Mouse (Mus musculus): Measurements from ENCODE around the gene Ttc6.

Ttc6 gene

GRCm38 (mm10) chr12:57545371-57546241 is 18.3 kb upstream of the Ttc6 start:
- DNase-seq (ENCODE audit: low spot score in 2 of 2) = no peak

GRCm38 (mm10) chr12:57546415-57547201 is 17.3 kb upstream of the Ttc6 start, which contains the start of gene Foxa1:
Foxa1 (minus strand) TSS chr12:57546916.
- peak in 1 of 2 experiments; percentile 39 for DNase-seq (ENCODE audit: low spot score in 2 of 2)

GRCm38 (mm10) chr12:57547890-57548289 is 16.0 kb upstream of the Ttc6 start:
- no peak for DNase-seq (ENCODE audit: low spot score in 2 of 2)

DNA sequence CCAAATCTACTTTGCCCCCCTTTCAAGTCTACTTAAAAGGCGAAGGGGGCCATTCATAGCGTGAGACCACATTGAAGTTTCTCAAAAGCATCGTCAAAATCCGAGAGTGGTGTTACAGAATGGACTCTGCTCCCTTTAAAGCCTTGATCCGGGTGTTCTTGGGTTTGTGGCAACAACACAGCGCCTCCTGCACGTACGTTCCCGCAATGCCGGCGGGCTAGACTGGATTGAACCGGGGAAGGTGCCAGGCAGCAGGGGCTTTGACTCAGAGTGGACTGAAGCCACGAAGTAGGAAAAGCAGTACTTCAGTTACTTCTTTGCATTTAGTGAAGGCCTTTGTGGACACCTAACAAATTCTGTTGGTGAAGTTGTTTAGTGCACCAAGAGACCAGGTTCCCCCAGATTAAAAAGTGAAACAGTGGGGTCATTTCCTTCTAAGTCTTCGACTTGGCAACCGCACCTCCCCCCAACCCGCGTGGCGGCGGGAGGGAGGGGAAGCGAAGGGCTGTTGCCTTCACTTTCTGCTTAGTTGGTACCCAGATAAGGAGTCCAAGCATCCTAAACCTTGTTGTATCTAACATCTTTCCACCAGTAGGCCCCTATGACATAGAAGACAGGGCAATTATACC is 15.4 kb upstream of the Ttc6 start:
- no peak for DNase-seq (ENCODE audit: low spot score in 2 of 2)

DNA sequence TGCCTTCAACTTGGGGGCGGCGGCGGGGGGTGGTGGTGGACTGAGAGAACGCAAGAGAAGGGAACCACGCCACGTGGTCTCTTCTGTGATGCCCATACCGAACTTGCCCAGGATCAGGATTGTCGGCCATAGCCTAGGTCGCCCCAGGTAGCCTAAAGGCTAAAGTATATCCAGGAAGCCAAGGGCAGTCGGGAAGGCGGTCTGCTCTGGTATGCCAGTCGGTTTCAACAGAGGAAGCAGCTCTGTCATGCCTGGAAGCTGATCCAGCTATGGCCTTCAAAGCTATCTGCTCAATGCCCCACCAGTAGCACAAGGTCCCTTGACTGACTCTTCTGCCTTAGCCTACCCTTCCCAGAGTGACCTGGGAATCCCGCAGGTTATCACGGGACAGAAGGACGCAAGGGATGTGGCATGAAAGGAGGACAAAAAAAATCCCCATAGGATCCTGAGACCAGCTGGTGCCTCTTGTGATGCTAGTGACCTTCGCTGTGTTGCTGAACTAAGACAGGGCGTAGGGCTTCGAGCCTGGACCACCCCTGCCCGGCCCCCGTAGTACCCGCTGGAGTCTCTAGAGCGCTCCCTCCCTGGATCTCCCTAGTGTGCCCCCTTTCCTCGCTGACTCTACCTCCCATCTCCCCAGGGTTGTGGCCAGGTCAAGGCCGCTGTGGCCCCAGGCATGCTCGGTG is 14.8 kb upstream of the Ttc6 start:
- DNase-seq (ENCODE audit: low spot score in 2 of 2) = no peak

DNA sequence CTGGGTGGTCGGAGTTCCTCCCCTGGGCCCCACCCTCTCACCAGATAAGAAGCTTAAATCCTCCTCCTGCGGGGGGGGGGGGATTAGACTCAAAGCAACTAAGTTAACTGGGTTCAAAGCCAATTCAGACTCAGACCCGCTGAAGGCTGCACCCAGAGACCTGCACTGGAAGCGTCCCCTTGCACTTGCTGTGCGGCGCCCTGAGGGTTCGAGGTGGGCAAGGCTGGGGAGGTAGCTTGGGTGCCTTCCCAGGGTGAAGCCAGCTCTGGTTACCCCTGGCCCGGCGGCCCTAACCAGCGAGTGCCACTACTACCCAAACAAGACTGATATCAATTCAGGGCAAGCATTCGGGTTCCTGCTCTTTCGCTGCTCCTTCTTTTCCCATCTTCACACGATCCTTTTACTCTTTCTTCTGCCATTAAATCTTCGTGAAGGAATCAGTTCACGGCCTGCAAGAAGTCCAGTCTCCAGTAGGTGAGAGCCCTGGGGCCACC is 14.2 kb upstream of the Ttc6 start:
- no peak for DNase-seq (ENCODE audit: low spot score in 2 of 2)

GRCm38 (mm10) chr12:57550181-57550808 is 13.6 kb upstream of the Ttc6 start:
- DNase-seq (ENCODE audit: low spot score in 2 of 2) = no peak

DNA sequence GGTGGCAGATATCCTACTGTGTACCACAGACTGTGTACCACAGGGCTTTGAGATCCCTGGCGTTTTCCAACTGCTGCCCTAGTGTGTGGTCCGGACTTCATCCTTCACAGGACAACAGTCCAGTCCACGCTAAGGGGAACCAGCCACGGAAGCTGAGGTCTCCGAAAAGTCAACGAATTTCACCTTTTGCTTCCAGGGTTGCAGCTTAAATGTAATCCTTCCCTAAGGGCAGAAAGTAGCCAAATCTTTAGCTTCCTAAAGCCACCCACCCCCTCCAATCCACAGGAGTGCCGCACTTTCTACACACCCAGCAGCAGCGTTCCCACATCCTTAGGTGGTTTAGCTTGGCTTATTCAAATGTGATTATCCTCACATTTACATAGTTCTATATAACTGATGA is 13.0 kb upstream of the Ttc6 start:
- no peak for DNase-seq (ENCODE audit: low spot score in 2 of 2)

DNA sequence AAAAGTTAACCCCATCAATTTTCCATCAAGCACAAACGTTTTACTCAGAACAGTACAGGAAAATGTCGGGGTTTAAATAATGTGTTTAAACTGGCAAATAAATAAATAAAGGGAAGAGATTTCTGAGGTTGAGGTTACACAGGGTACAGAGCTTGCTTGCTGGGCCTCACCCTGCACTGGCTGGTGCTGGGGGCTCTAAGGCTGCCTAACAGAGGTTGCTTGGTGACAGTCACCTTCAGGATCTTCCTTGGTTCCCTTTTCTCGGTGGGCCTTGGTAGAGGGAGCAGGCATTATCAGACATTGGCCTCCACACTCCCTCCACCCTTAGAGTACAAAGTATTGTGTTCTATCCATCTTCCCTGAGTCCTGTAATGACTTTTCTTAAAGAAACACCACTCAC is 11.6 kb upstream of the Ttc6 start:
- no peak for DNase-seq (ENCODE audit: low spot score in 2 of 2)

DNA sequence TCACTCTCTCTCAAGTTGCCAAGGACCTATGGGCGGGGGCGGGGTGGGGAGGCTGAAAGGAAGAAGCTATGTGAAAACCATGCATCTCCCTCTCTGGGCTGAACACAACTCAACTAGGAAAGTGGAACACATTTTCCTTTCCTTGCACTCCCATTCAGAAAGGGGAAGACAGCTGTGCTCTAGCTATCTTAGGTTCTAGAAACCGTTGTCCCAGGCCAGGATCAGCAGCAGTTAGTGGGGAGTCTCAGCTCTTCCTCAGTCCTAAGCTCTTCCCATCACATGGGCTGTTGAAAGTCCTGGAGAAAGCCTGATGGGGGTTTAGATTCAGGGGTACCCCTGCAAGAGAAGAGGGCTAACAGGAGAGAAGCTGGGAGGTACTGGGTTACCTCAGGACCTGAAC is 9.8 kb upstream of the Ttc6 start:
- DNase-seq (ENCODE audit: low spot score in 2 of 2) = no peak

DNA sequence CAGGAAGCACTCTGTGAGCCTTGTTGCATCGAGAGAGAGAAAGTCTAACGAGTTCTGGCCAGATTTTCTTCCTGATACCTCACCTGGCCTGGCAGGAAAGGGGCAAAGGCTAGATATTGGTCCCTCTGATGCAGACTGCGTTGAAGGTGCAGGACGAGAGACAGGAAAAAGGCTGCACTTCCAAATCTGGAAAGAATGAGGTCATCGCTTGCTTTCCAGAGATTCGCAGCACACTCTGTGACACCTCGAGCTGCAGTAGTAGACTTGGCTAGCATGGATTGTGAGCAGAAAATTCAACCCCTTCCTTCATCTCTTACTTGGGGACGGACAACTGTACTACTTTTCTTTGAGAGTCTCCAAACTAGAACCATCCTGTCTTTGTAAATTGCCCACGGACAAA is 7.9 kb downstream of the Ttc6 start:
- DNase-seq (ENCODE audit: low spot score in 2 of 2) = no peak

GRCm38 (mm10) chr12:57572415-57572814 is 8.5 kb downstream of the Ttc6 start:
- no peak for DNase-seq (ENCODE audit: low spot score in 2 of 2)

DNA sequence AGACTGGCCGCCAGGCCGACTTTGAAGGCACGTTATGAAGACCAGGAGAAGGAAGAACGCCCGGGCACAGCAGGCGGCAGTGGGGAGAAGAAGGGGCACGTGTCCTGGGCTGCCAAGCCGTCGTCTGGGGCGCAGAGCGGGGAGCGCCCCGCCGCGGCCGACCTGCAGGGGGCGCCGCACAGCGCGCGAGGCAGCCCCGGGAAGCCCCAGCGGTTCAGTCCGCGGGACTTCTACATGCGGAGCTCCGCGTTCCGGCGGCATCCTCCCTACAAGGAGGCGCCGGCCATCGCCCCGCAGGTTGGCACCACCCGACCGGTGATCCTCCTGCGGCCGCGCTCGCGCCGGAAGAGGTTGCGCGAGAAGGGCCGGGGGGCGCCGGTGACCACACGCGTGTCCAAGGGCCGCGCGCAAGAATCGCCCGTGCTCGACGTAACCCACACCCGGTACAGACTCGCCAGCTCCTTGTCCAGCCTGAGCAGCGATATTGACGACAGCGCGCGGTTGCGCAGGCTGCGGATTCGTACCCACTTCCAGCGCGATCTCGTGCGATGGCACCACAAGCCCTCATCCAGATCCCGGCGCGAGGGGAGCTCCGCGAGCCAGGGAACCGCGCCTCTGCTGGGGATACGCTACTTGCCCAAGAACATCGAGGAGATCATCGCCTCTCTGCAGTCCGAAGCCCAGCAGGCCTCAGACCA is 12.2 kb downstream of the Ttc6 start:
- no peak for DNase-seq (ENCODE audit: low spot score in 2 of 2)

DNA sequence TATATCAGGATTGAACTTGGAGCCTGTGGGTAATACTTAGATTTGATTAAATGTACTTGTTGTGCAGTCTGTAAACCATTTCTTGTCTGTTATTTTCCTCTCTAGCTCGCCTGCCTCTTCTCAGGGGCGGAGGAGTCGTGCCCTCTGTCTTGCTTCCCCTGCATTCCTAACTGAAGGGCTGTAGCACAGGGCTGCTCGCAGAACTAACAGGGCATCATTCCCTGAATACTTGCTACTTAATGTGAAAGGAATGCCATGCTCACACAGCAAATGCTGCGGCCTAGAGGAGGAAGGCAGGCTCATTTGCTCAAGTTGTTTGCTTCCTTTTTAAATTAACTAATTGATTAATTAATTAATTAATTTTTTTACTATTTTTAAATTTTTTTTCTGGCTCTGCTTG is 43.7 kb downstream of the Ttc6 start:
- no peak for DNase-seq (ENCODE audit: low spot score in 2 of 2)

DNA sequence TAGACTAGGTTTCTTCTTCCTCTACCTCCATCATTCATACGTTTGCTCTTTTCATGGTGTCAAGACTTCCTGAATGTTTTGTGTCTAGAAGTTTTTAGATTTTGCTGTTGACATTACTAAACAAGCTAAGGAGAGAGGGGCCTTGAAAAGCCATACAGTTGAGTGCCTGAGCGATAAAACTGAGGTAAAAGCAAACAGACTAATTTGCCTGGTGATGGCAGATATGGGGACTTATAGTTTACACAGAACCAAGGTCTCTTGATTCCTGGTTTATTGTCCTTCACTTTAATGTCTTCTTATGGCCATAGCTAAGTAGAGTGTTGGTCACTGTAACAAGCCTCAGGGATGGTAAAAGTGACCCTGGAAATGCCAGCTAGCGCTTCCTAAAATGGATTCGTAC is 51.2 kb downstream of the Ttc6 start:
- no peak for DNase-seq (ENCODE audit: low spot score in 2 of 2)

DNA sequence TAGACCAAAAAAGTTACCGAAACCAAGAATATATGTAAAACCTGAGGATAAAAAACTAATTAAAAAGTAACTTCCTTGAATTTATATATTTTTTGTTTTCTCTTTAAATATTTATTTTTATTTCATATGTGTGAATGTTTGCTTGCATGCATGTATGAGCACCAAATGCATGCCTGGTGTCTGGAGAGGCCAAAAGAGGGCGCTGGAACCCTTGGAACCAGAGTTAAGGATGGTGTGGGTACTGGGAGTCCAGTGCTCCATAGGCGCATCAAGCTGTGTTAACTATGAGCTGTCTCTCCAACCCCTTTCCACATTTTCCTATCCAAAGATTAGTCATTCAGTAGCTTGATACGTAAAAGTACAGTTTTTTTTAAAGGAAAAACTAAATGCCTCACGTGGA is 58.1 kb downstream of the Ttc6 start:
- DNase-seq (ENCODE audit: low spot score in 2 of 2) = no peak

DNA sequence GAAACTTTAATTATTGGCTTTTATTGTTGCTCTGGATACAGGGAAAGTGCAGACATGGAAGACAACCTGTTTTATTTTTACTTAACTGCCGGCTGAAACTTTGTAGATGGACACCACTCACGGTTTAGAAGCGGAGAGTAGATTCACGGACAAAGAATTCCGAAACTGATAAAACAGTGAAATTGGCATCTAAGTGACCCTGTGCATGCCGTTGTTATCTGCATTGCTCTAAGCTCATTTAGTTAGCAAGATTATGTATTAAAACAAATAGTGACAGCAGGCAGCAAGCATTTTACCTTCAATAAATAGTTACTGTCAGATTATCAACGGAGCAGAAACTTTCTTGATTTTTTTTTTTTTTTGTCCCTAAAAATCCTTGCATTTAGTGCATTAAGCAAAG is 59.4 kb downstream of the Ttc6 start:
- no peak for DNase-seq (ENCODE audit: low spot score in 2 of 2)

DNA sequence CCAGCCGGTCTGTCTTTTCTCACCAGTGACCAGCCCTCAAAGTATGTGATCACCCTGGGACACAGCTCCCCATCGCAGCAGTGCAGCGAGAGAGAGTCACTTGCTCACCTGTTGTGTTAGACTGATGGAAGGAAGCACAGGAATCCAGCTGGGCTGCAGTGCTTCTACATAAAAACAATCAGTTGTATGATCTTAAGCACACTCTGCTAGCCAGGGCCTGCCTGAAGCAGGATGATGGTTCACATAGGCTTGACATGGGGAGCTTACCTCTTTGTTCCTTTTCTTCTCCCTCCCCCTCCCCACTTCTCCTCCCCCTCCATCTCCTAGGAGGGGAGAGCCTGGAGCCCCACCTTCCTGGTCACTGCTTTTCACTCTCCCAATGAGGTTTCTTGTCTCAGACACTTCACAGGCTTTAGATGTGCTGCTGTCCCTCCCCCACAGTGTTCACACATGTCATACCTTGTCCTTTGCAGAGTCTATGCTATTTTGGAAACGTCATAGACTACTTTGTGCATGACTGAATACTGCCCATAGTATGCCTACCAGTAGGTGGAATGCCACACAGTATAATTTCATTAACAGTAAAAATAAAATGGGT is 60.2 kb downstream of the Ttc6 start:
- no peak for DNase-seq (ENCODE audit: low spot score in 2 of 2)

DNA sequence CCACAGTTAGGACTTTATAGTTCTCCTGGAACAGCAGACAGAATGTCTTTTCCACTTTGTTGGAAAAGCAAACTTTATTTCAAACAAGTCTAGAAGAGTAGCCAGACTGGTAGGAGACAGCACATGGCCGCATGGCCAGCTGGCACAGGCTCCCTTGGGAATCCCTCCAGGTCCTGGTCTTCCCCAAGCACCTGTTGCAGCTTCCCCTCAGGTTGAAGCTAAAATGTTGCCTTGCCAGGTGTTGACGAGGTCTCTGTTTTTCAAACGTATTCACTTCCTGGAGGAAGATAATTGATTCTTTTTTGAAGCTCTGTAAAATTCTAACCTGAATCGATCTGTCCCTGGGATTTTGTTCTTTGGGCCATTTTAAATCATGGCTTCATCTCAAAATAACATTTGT is 86.1 kb downstream of the Ttc6 start:
- no peak for DNase-seq (ENCODE audit: low spot score in 2 of 2)

GRCm38 (mm10) chr12:57650677-57651076 is 86.8 kb downstream of the Ttc6 start:
- DNase-seq (ENCODE audit: low spot score in 2 of 2) = no peak
